In the genomic region with DNA sequence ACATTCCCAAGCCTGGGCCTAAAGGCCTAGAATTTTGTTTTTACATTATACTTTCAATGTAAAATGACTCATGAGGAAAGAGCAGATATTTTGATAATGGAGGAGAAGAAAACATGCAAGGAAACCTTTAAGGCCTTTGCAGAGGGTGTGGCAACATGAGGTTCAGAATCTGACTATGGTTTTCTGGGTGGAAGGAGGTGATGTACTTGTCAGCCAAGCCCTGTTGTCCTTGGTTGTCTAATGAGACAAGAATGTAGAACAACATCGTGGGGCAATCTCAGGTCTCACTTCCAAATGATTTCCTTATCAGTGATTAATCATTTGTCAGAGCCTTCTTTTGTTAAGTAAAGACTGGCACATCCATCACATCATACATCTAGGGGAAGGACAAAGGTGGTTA, we compare ENCODE assay signal across 16 mouse cellular contexts.
"Had no signal": no experiment of that assay in that cellular context is flagged by ENCODE, and none has a peak within 500 bp of the region (broad histone marks: within the 10 kb centered on the region; RNA-seq: fewer than 3 reads in every experiment).

No protein-coding gene starts in this region.

- H3K36me3 ChIP-seq: midbrain, embryonic 13.5 days; midbrain, embryonic 15.5 days; neural tube, embryonic 12.5 days; stomach, embryonic 15.5 days had no signal

- H3K27ac ChIP-seq: liver, embryonic 14.5 days; midbrain, embryonic 13.5 days; midbrain, embryonic 15.5 days; neural tube, embryonic 12.5 days; stomach, embryonic 15.5 days had no signal

- H3K9ac ChIP-seq: liver, embryonic 14.5 days; lung, embryonic 14.5 days; midbrain, embryonic 13.5 days; midbrain, embryonic 15.5 days; neural tube, embryonic 12.5 days; stomach, embryonic 15.5 days had no signal

- DNase-seq: lung, adult 18-20 months; lung, embryonic 14.5 days; lung, postnatal 10 days; lung, postnatal 4 days; right cerebral cortex, postnatal 25 days; right cerebral cortex, postnatal 4 days; spleen, adult 18-20 months; thymus, adult 2 months; thymus, postnatal 25 days; thymus, postnatal 4 days had no signal

- H3K9me3 ChIP-seq: midbrain, embryonic 13.5 days; midbrain, embryonic 15.5 days; neural tube, embryonic 12.5 days; stomach, embryonic 15.5 days had no signal

- H3K27me3 ChIP-seq: midbrain, embryonic 13.5 days; midbrain, embryonic 15.5 days; neural tube, embryonic 12.5 days; stomach, embryonic 15.5 days had no signal

- ATAC-seq: midbrain, embryonic 13.5 days; midbrain, embryonic 15.5 days had no signal

- H3K4me3 ChIP-seq: midbrain, embryonic 13.5 days; midbrain, embryonic 15.5 days; neural tube, embryonic 12.5 days; stomach, embryonic 15.5 days had no signal

- H3K4me1 ChIP-seq: midbrain, embryonic 13.5 days; midbrain, embryonic 15.5 days; neural tube, embryonic 12.5 days; stomach, embryonic 15.5 days had no signal

- H3K4me2 ChIP-seq: lung, embryonic 14.5 days; midbrain, embryonic 11.5 days; midbrain, embryonic 13.5 days; midbrain, embryonic 15.5 days; neural tube, embryonic 12.5 days; stomach, embryonic 15.5 days had no signal
